Mouse (Mus musculus): ENCODE data around the gene Rassf1.

DNA sequence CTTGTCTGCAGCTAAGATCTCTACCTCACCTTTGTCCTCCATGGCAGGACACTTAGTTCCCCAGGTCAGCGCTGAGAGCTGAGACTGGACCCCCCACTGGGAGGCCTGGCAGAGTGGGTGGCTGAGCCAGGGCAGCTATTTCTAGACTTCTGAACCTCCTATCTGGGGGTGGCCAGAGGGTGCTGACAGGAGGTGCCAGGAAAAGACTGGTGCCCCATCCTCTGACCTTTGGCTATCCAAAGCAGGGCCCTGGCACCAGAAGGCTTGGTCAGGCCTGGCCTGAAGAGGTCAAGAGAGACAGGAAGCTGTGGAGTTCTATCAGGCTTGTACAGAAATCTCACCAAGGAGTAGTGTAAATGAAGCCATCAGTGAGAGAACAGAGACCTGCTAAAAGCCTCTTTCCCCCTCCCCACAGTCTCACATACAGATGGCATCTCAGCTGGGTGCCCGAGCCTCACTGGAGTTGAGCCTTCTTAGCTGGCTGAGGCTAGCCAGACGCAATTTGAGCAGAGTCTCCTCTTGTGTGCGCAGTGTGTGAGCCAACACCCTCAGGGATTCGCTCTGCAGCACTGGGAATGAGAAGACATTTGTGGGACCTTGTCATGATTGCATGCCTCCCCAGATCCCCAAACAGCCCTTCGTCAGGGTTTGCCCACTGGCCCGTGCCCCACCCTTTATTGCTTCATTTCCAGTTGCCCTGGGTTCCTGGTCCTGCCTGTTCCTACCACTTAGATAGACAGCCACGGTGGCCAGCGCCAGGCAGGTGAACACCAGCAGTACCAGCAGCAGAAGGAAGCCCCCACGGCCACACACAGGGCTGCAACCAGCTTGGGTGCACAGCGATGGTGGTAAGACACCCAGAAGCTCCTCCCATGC, 42.0 kb downstream of the Rassf1 start:
- TF ChIP-seq POLR2A (IDR thresholded peaks at IDR 0.05; ENCODE audit: control insufficient read depth, low read depth, low read length), result no peak
- no peak for TF ChIP-seq CTCF (IDR thresholded peaks at IDR 0.05; ENCODE audit: control insufficient read depth, insufficient read depth, insufficient replicate concordance, low read depth, low read length)

All from testis, adult 2 months (tissue).